Comparison of ENCODE assay signal across 8 mouse cellular contexts in the genomic region with DNA sequence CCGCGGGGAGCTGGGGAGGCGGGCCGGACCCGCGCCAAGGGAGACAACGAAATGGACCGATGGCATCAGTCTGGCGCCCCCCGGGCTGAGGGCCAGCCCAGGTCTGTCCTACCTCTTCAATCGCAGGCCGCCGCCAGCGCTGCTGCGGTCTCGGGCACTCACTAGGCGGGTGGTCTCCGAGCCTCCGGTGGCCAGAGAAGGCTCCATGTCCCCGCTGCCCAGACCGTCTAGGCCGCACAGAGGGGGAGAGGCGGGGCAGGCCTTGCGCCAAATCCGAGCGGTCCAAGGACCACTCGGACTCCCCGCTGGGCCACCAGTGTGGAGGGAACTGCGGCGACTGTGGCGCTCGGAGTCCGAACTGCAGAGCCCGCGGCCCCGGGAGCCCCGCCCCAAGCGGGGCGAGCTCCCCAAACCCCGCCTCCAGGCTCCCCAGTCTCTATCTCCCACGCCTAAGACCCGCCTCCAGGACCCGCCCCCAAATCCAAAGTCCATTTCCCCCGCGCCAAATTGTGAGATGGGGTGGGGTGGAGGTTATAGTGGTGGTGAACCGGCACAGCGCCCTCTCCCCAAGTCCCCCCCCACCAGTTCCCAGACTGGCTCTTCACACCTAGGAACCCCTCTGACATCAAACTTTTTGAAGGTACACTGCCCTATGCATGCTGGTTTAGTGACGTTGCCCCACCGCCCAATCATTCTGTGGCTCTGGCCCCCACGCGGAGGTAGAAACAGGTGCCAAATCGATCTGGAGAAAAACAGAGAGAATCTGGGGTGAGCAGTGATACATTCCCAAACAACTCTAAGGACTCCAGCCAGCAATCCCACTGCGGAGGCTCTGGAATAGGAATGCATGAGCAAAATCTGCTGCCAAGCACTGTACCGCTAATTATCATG. TPM values are rescaled to one million over a fixed set of nuclear protein-coding genes. Genes with fewer than 3 reads are reported as not detected.
DNase-seq lines count a peak whose midpoint lies in the region; TF ChIP-seq lines count a peak whose summit lies in the region.

No protein-coding gene starts in this region.

- no peaks in the 10 kb centered on the region for H3K4me1 ChIP-seq in ES-Bruce4 (ENCODE audit: control insufficient read depth, insufficient read depth, low read length)

- no peak for TF ChIP-seq CTCF in ES-Bruce4 (IDR thresholded peaks at IDR 0.05; ENCODE audit: low read depth, low read length)

- peak overlapping the region; percentile 68 for H3K9ac ChIP-seq in ES-Bruce4 (ENCODE audit: low read depth, poor library complexity, severe bottlenecking)

- H3K27me3 ChIP-seq in ES-Bruce4 (ENCODE audit: control insufficient read depth, insufficient read depth, low read length, poor library complexity, severe bottlenecking), result peaks cover 10% of the 10 kb centered on the region

- no peak for TF ChIP-seq POLR2A in ES-Bruce4 (IDR thresholded peaks at IDR 0.05; ENCODE audit: insufficient read depth, low read length)

- H3K36me3 ChIP-seq in ES-Bruce4 (ENCODE audit: control insufficient read depth, insufficient read depth, low read length, poor library complexity, severe bottlenecking), result no peaks in the 10 kb centered on the region

- peak overlapping the region; percentile 89 for H3K4me3 ChIP-seq in ES-Bruce4 (ENCODE audit: low read depth, low read length)

- intact Hi-C loops in gastrocnemius, postnatal 14 days (cut with DNase I; ENCODE audit: low total_unique reads), result no loop called here

- no peak for TF ChIP-seq EP300 in ES-Bruce4 (IDR thresholded peaks at IDR 0.05; ENCODE audit: insufficient read depth, low read depth, low read length)

- DNase-seq in ZHBTc4 (ENCODE audit: low read depth, low spot score) (peak; percentile 67), liver (peak; percentile 62)
- peak; percentile 38 to 48 for DNase-seq in frontal cortex, postnatal 10 days (ENCODE audit: low spot score in 2 of 2)
- peak; percentile 71 for DNase-seq in kidney, adult 9 months
- peak; percentile 49 for DNase-seq in neural tube, embryonic 10.5 days (ENCODE audit: extremely low spot score, low spot score)
- peak; percentile 50 to 65 for DNase-seq in thymus, postnatal 36 days
- DNase-seq in gastrocnemius, postnatal 14 days, result no peak

- no peaks in the 10 kb centered on the region for H3K9me3 ChIP-seq in ES-Bruce4 (replicated peaks; ENCODE audit: control insufficient read depth, insufficient read depth, low read length, poor library complexity, severe bottlenecking)

- no peak overlapping the region for H3K27ac ChIP-seq in ES-Bruce4 (ENCODE audit: insufficient read depth, low read length)

RNA-seq across cellular contexts. Expression of gene Dnajc5g, which starts 12.7 kb away (rescaled TPM):
- not detected in 2 replicates for polyA plus RNA-seq in ES-Bruce4 (2011; ENCODE audit: insufficient read depth, insufficient read length, low read depth, missing spikeins)
- not detected for total RNA-seq in gastrocnemius, postnatal 14 days (2021)

RNA-seq across cellular contexts. Expression of gene Slc30a3, which starts 14.6 kb away (rescaled TPM):
- 8.5 and 9.2 TPM in 2 replicates for polyA plus RNA-seq in ES-Bruce4 (2011; ENCODE audit: insufficient read depth, insufficient read length, low read depth, missing spikeins)
- total RNA-seq in gastrocnemius, postnatal 14 days (2021), result under 1 TPM in 1 of 2 experiments, not detected in 1; 0.10 TPM

RNA-seq across cellular contexts. Expression of gene Trim54, which starts 23.1 kb away (rescaled TPM):
- polyA plus RNA-seq in ES-Bruce4 (2011; ENCODE audit: insufficient read depth, insufficient read length, low read depth, missing spikeins), result 5.1 TPM in 2 replicates
- 100 to 1,000 TPM; 190 to 215 TPM for total RNA-seq in gastrocnemius, postnatal 14 days (2021)

RNA-seq across cellular contexts. Expression of gene Cad, which starts 38.8 kb away (rescaled TPM):
- 147 and 148 TPM in 2 replicates for polyA plus RNA-seq in ES-Bruce4 (2011; ENCODE audit: insufficient read depth, insufficient read length, low read depth, missing spikeins)
- total RNA-seq in gastrocnemius, postnatal 14 days (2021), result 10 to 100 TPM; 12.3 to 19.9 TPM

RNA-seq across cellular contexts. Expression of gene Slc5a6, which starts 44.7 kb away (rescaled TPM):
- polyA plus RNA-seq in ES-Bruce4 (2011; ENCODE audit: insufficient read depth, insufficient read length, low read depth, missing spikeins), result 9.8 and 12.8 TPM in 2 replicates
- 1 to 10 TPM; 2.5 to 2.8 TPM for total RNA-seq in gastrocnemius, postnatal 14 days (2021)
